Mouse (Mus musculus) spleen, adult 2 months (tissue): ENCODE measurements at regions not wholly inside any gene's neighbourhood (a gene's known extent, or its start where the extent isn't known, plus 50 kb on each side); places are given as distances from the start of the nearest gene placed in this dataset.

Experiments
- DNase-seq, 2 experiments: peaks; one replicate each; pipeline versions ENCODE4 v3.0.0 to v3.0.0-alpha.2; 2012 to 2021; ENCODE audit warnings: low spot score in 2 of 2, low read depth in 1 of 2
- H3K27ac ChIP-seq: fragments of 200-500 bp; 2 replicates; pipeline ENCODE4 v1.5.1; 2012; ENCODE audit warnings: low read length, inconsistent platforms; ENCODE audit not compliant: insufficient read depth
- H3K27me3 ChIP-seq: fragments of 200-500 bp; 2 replicates; pipeline ENCODE4 v1.6.1; 2012; ENCODE audit warnings: mild to moderate bottlenecking, moderate library complexity, low read length, inconsistent platforms; ENCODE audit not compliant: control insufficient read depth, insufficient read depth
- H3K36me3 ChIP-seq: fragments of 200-500 bp; 2 replicates; pipeline ENCODE4 v1.6.1; 2012; ENCODE audit warnings: mild to moderate bottlenecking, low read length, inconsistent platforms; ENCODE audit not compliant: control insufficient read depth, insufficient read depth
- H3K4me1 ChIP-seq: fragments of 200-500 bp; 2 replicates; pipeline ENCODE4 v1.6.1; 2011; ENCODE audit warnings: inconsistent platforms; ENCODE audit not compliant: control insufficient read depth, insufficient read depth, insufficient read length
- H3K4me3 ChIP-seq: fragments of 200-500 bp; 2 replicates; pipeline ENCODE4 v1.5.1; 2011; ENCODE audit warnings: mild to moderate bottlenecking, inconsistent platforms; ENCODE audit not compliant: insufficient read depth, insufficient read length; ENCODE audit errors: extremely low read depth
- CTCF ChIP-seq: fragments of 200-500 bp; IDR thresholded peaks from 2 replicates; pipeline ENCODE4 v1.5.1; 2011; ENCODE audit warnings: mild to moderate bottlenecking, inconsistent platforms; ENCODE audit not compliant: insufficient read depth, insufficient read length, insufficient replicate concordance; ENCODE audit errors: extremely low read depth
- POLR2A ChIP-seq: fragments of 200-500 bp; IDR thresholded peaks from 2 replicates; pipeline ENCODE4 v1.6.1; 2011; ENCODE audit warnings: low read depth, low read length, inconsistent platforms
- WGBS: fragments of 180-500 bp; shearing (Covaris S2); methylation state at CpG from one replicate; pipeline ENCODE4 v1.1.7; 2018; 5-methylcytosine and 5-hydroxymethylcytosine counted together

- 84% methylated on average over 4 of the region's 4 CpGs for WGBS
- Histone ChIP-seq H3K4me1 (no peaks in the 10 kb centered on the region), H3K27me3 (no peaks in the 10 kb centered on the region), H3K27ac (no peak overlapping the region), H3K4me3 (no peak overlapping the region), H3K36me3 (no peaks in the 10 kb centered on the region)
- DNase-seq = no peak
- TF ChIP-seq CTCF = no peak
- no peak for TF ChIP-seq POLR2A
Observed at GRCm38 (mm10) chr4:31660896-31661295, 303.0 kb upstream of the Map3k7 start.

DNA sequence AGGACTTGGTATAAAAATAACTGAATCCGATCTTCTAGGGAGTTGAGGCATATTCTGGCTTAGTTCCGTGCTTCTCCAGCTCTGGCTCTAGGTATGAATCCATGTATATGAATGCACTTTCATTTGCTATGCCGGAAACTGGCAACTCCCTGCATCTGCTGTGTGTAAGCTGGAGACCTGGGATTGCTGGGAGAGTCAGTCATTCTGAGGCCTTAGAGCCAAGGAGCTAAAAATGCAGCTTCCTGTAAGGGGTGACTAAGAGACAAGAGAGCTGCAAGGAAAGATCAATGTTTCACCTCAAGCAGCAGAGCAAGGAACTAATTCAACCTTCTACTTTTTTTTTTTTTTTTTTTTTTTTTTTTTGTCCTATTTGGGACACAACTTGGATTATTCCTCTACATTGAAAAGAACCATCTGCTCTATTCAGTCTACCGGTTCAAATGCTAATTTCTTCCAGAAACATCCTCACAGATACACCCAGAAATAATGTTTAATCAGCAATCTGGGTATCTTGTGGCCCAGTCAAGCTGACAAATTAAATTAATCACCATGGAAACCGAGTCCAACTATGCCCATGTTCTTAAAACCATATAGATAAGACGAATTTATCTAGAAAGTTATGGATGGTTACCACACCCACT lies 292.2 kb upstream of the Map3k7 start:
- DNase-seq = no peak
- 90% methylated on average over 6 of the region's 6 CpGs for WGBS
- Histone ChIP-seq H3K36me3 (no peaks in the 10 kb centered on the region), H3K27me3 (no peaks in the 10 kb centered on the region), H3K4me3 (no peak overlapping the region), H3K27ac (no peak overlapping the region), H3K4me1 (no peaks in the 10 kb centered on the region)
- TF ChIP-seq POLR2A (no peak), CTCF (no peak)

DNA sequence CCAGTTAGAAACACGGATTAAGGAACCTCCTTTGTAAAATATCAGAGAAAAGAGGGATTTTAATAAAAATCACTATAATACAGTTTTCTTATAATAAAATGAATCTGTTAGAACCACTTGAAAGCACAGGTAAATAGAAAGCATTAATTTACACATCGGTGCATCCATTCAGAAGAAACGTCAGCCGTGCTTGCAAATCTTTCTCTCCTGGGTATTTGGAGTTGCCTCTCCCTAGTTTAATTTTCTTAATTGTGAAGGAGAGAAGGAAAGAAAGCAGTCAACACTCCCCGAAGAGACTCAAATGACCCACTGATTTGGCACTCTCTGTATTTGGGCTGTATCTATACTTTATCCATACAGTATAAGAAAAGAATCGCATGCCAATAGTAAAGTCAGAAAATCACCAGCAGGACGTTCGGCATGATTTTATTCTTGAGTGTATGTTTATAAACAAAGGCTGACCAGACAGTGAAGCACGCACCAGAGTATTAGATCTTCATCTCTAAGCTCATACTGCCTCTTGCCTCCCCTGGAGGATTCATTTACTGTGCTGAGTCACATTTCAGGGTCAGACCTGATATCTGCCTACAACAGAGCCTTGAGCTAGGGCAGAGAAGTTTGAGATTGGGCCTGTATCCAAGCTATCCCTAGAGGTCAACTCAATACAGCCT lies 291.6 kb upstream of the Map3k7 start:
- Histone ChIP-seq H3K27me3 (no peaks in the 10 kb centered on the region), H3K4me3 (no peak overlapping the region), H3K36me3 (no peaks in the 10 kb centered on the region), H3K27ac (no peak overlapping the region), H3K4me1 (no peaks in the 10 kb centered on the region)
- DNase-seq = no peak
- WGBS = 91% methylated on average over 9 of the region's 9 CpGs
- TF ChIP-seq POLR2A (no peak), CTCF (no peak)

- no peaks in the 10 kb centered on the region for H3K27me3 ChIP-seq
- no peak overlapping the region for H3K4me3 ChIP-seq
- no peaks in the 10 kb centered on the region for H3K4me1 ChIP-seq
- TF ChIP-seq CTCF = no peak
- TF ChIP-seq POLR2A = no peak
- DNase-seq = no peak
- no peaks in the 10 kb centered on the region for H3K36me3 ChIP-seq
- no peak overlapping the region for H3K27ac ChIP-seq
- 95% methylated on average over 2 of the region's 2 CpGs for WGBS
Observed at GRCm38 (mm10) chr4:31672842-31673171, 291.1 kb upstream of the Map3k7 start.

- DNase-seq = no peak
- H3K4me1 ChIP-seq = no peaks in the 10 kb centered on the region
- no peak for TF ChIP-seq CTCF
- no peak for TF ChIP-seq POLR2A
- H3K27ac ChIP-seq = no peak overlapping the region
- 90% methylated on average over 13 of the region's 13 CpGs for WGBS
- H3K36me3 ChIP-seq = no peaks in the 10 kb centered on the region
- H3K4me3 ChIP-seq = no peak overlapping the region
- no peaks in the 10 kb centered on the region for H3K27me3 ChIP-seq
Observed at GRCm38 (mm10) chr4:31679007-31679590, 284.8 kb upstream of the Map3k7 start.

DNA sequence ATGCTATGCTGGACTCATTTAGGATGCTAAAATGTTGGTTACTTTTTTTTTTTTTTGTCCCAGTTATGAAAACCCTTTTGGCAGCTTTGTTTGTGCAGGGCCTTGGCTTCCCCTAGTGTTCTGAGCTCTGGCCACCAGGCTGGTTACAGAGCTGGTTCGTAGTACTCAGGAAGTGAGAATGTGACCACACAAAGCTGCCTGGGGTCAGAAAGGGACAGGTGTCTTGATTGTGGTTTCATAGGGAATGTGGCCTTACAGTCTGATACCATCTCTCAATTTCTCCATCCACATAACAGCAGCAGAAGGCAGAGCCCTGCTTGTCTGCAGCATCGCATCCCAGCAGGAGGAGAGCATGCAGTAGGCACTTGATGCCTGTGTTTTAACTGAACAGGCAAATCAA lies 282.9 kb upstream of the Map3k7 start:
- TF ChIP-seq CTCF = no peak
- no peak for TF ChIP-seq POLR2A
- Histone ChIP-seq H3K36me3 (no peaks in the 10 kb centered on the region), H3K4me3 (no peak overlapping the region), H3K27ac (no peak overlapping the region), H3K4me1 (no peaks in the 10 kb centered on the region), H3K27me3 (no peaks in the 10 kb centered on the region)
- DNase-seq = no peak
- WGBS = 28% methylated on average over 2 of the region's 2 CpGs

DNA sequence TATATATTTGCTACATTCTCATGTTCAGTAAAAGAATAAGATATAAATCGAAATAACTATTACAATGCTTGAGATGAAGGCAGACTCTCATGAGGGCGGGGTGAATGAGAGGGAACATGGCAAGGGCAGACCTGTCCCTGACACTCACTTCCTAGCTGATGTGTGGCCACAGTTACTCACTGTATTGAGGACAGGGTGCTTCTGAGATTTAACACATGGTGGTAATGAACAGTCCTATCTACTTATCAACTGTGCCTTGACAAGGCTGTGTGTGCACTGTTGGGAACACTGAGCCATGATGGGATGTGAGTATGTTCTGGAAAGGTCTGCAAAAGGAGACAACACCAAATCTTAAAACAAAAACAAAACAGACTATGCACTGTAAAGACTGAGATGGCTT lies 274.8 kb upstream of the Map3k7 start:
- no peak overlapping the region for H3K27ac ChIP-seq
- no peak overlapping the region for H3K4me3 ChIP-seq
- no peak for DNase-seq
- H3K36me3 ChIP-seq = no peaks in the 10 kb centered on the region
- WGBS = 89% methylated on average over 2 of the region's 2 CpGs
- H3K4me1 ChIP-seq = no peaks in the 10 kb centered on the region
- H3K27me3 ChIP-seq = no peaks in the 10 kb centered on the region
- TF ChIP-seq POLR2A (no peak), CTCF (no peak)
